ENCODE assay signal across 11 mouse cellular contexts in the genomic region with DNA sequence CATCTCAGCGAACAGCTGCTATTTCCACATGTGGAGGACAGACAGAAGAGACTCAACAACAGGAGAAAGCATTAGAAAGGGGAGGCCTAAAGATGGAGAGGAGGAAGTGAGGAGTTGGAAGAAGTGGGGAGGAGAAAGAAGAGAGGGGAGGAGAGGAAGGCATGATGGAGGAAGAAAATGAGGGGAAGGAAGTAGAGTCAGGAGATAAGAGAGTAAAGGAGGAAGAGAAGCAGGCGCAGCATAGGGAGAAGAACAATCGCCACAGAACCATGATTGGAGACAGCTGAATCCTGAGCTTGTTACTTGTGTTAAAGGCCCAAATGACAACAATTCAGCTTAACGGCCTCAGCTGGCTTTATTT.
DNase-seq lines count a peak whose midpoint lies in the region; ATAC-seq and TF ChIP-seq lines count a peak whose summit lies in the region.
"Had no signal": no experiment of that assay in that cellular context is flagged by ENCODE, and none has a peak within 500 bp of the region (broad histone marks: within the 10 kb centered on the region; RNA-seq: fewer than 3 reads in every experiment).

No protein-coding gene starts in this region.

- no peaks in the 10 kb centered on the region for H3K27me3 ChIP-seq in hindbrain, embryonic 10.5 days (ENCODE audit: insufficient read depth, poor library complexity, severe bottlenecking)
- H3K27me3 ChIP-seq in hindbrain, embryonic 12.5 days = no peaks in the 10 kb centered on the region
- no peaks in the 10 kb centered on the region; the same call in 1 of the 2 replicates for H3K27me3 ChIP-seq in midbrain, embryonic 10.5 days (ENCODE audit: low read depth, poor library complexity, severe bottlenecking)
- no peaks in the 10 kb centered on the region for H3K27me3 ChIP-seq in midbrain, embryonic 16.5 days (ENCODE audit: control insufficient read depth, insufficient read depth, low read depth, low read length)
- no peaks in the 10 kb centered on the region for H3K27me3 ChIP-seq in embryonic facial prominence, embryonic 10.5 days (replicated peaks; ENCODE audit: low read depth, poor library complexity, severe bottlenecking)
- H3K27me3 ChIP-seq in liver, embryonic 14.5 days (ENCODE audit: control insufficient read depth, insufficient read depth, low read length) = no peaks in the 10 kb centered on the region
- H3K27me3 ChIP-seq: forebrain, embryonic 12.5 days had no signal

- no peak for TF ChIP-seq CTCF in liver, embryonic 14.5 days (IDR thresholded peaks at IDR 0.05; ENCODE audit: low read depth)

- no peaks in the 10 kb centered on the region for H3K9me3 ChIP-seq in hindbrain, embryonic 10.5 days
- no peaks in the 10 kb centered on the region for H3K9me3 ChIP-seq in hindbrain, embryonic 12.5 days (replicated peaks)
- no peaks in the 10 kb centered on the region for H3K9me3 ChIP-seq in midbrain, embryonic 10.5 days (replicated peaks)
- H3K9me3 ChIP-seq in midbrain, embryonic 16.5 days (replicated peaks; ENCODE audit: control insufficient read depth, low read length, poor library complexity, severe bottlenecking) = no peaks in the 10 kb centered on the region
- no peaks in the 10 kb centered on the region for H3K9me3 ChIP-seq in embryonic facial prominence, embryonic 10.5 days
- H3K9me3 ChIP-seq in liver, embryonic 14.5 days (ENCODE audit: control insufficient read depth, low read length) = no peaks in the 10 kb centered on the region
- H3K9me3 ChIP-seq: forebrain, embryonic 12.5 days had no signal

- no peak for ATAC-seq in hindbrain, embryonic 12.5 days (ENCODE audit: low FRiP score)
- no peak for ATAC-seq in midbrain, embryonic 16.5 days
- no peak for ATAC-seq in liver, embryonic 14.5 days (ENCODE audit: insufficient read depth)

- DNase-seq in hindbrain, embryonic 10.5 days (ENCODE audit: low spot score) = no peak
- DNase-seq in midbrain, embryonic 10.5 days (ENCODE audit: low spot score) = no peak
- no peak for DNase-seq in embryonic facial prominence, embryonic 10.5 days (ENCODE audit: low spot score)
- no peak for DNase-seq in liver, embryonic 14.5 days (ENCODE audit: low read depth in 3 of 3, low spot score in 3 of 3)
- DNase-seq in embryo, embryonic 11 days = no peak
- no peak for DNase-seq in spleen, adult 12 weeks (ENCODE audit: low spot score)
- DNase-seq: cerebellum, postnatal 36 days; thymus, adult 2 months had no signal

- peak overlapping the region; percentile 70 for H3K27ac ChIP-seq in hindbrain, embryonic 10.5 days
- no peak overlapping the region for H3K27ac ChIP-seq in hindbrain, embryonic 12.5 days
- peak overlapping the region; percentile 47; the same call in 1 of the 2 replicates for H3K27ac ChIP-seq in midbrain, embryonic 10.5 days (replicated peaks)
- H3K27ac ChIP-seq in midbrain, embryonic 16.5 days (ENCODE audit: low read length) = no peak overlapping the region
- H3K27ac ChIP-seq in embryonic facial prominence, embryonic 10.5 days (replicated peaks) = peak overlapping the region; percentile 35; the same call in 1 of the 2 replicates
- H3K27ac ChIP-seq in liver, embryonic 14.5 days = peak overlapping the region; percentile 99
- H3K27ac ChIP-seq: forebrain, embryonic 12.5 days had no signal

- no peak overlapping the region for H3K4me2 ChIP-seq in hindbrain, embryonic 12.5 days (replicated peaks)
- H3K4me2 ChIP-seq in midbrain, embryonic 16.5 days (ENCODE audit: low read length) = no peak overlapping the region
- peak overlapping the region; percentile 58 for H3K4me2 ChIP-seq in liver, embryonic 14.5 days (ENCODE audit: low read depth)
- H3K4me2 ChIP-seq: forebrain, embryonic 12.5 days had no signal

- H3K4me1 ChIP-seq in hindbrain, embryonic 10.5 days (replicated peaks) = peaks cover 16% of the 10 kb centered on the region
- peaks cover 2% of the 10 kb centered on the region for H3K4me1 ChIP-seq in hindbrain, embryonic 12.5 days
- H3K4me1 ChIP-seq in midbrain, embryonic 10.5 days = peaks cover 15% of the 10 kb centered on the region
- H3K4me1 ChIP-seq in midbrain, embryonic 16.5 days (ENCODE audit: control insufficient read depth, insufficient read depth, low read length) = no peaks in the 10 kb centered on the region
- H3K4me1 ChIP-seq in embryonic facial prominence, embryonic 10.5 days = peaks cover 14% of the 10 kb centered on the region
- peaks cover 64 to 75% of the 10 kb centered on the region in 2 experiments for H3K4me1 ChIP-seq in liver, embryonic 14.5 days (replicated peaks; ENCODE audit: control insufficient read depth in 2 of 2, insufficient read depth in 2 of 2, low read length in 1 of 2)

- H3K4me3 ChIP-seq in hindbrain, embryonic 10.5 days = no peak overlapping the region
- H3K4me3 ChIP-seq in hindbrain, embryonic 12.5 days = no peak overlapping the region
- no peak overlapping the region for H3K4me3 ChIP-seq in midbrain, embryonic 10.5 days
- no peak overlapping the region for H3K4me3 ChIP-seq in midbrain, embryonic 16.5 days (ENCODE audit: low read depth, low read length)
- H3K4me3 ChIP-seq in embryonic facial prominence, embryonic 10.5 days = no peak overlapping the region
- no peak overlapping the region for H3K4me3 ChIP-seq in liver, embryonic 14.5 days (ENCODE audit: insufficient read depth in 1 of 2, low read depth in 2 of 2, low read length in 2 of 2)
- H3K4me3 ChIP-seq: forebrain, embryonic 12.5 days had no signal

- no peaks in the 10 kb centered on the region for H3K36me3 ChIP-seq in hindbrain, embryonic 10.5 days
- no peaks in the 10 kb centered on the region for H3K36me3 ChIP-seq in hindbrain, embryonic 12.5 days
- no peaks in the 10 kb centered on the region for H3K36me3 ChIP-seq in midbrain, embryonic 10.5 days
- no peaks in the 10 kb centered on the region for H3K36me3 ChIP-seq in midbrain, embryonic 16.5 days (ENCODE audit: control insufficient read depth, insufficient read depth, low read length)
- no peaks in the 10 kb centered on the region for H3K36me3 ChIP-seq in embryonic facial prominence, embryonic 10.5 days (replicated peaks)
- H3K36me3 ChIP-seq in liver, embryonic 14.5 days (replicated peaks; ENCODE audit: control insufficient read depth, insufficient read depth, low read depth) = no peaks in the 10 kb centered on the region
- H3K36me3 ChIP-seq: forebrain, embryonic 12.5 days had no signal

- 65% methylated on average over 4 of the region's 4 CpGs for WGBS in hindbrain, embryonic 10.5 days
- 53% methylated on average over 4 of the region's 4 CpGs for WGBS in hindbrain, embryonic 12.5 days
- 45% methylated on average over 4 of the region's 4 CpGs for WGBS in midbrain, embryonic 10.5 days
- 46% methylated on average over 4 of the region's 4 CpGs for WGBS in midbrain, embryonic 16.5 days
- 68% methylated on average over 4 of the region's 4 CpGs for WGBS in embryonic facial prominence, embryonic 10.5 days
- WGBS in liver, embryonic 14.5 days (ENCODE audit: insufficient replicate concordance) = 36% methylated on average over 4 of the region's 4 CpGs

- no peak for TF ChIP-seq EP300 in liver, embryonic 14.5 days (IDR thresholded peaks at IDR 0.05; ENCODE audit: low read depth)

- H3K9ac ChIP-seq in hindbrain, embryonic 12.5 days = no peak overlapping the region
- no peak overlapping the region for H3K9ac ChIP-seq in midbrain, embryonic 16.5 days (ENCODE audit: low read depth, low read length)
- H3K9ac ChIP-seq in liver, embryonic 14.5 days (replicated peaks) = peak overlapping the region; percentile 80
- H3K9ac ChIP-seq: forebrain, embryonic 12.5 days had no signal

Comparison
In these comparisons a context has a peak if more than half of its experiments do, and no peak if none do; other contexts are left out.
1. H3K27ac ChIP-seq: peak in hindbrain, embryonic 10.5 days (single experiment), midbrain, embryonic 10.5 days (single experiment), embryonic facial prominence, embryonic 10.5 days (single experiment) and liver, embryonic 14.5 days (single experiment); none in hindbrain, embryonic 12.5 days (single experiment) and midbrain, embryonic 16.5 days (single experiment).